Mouse (Mus musculus) brain, embryonic 14.5 days (tissue): ENCODE data around the gene Crtac1.

Experiments used
- CTCF ChIP-seq: fragments of 200-500 bp; IDR thresholded peaks from 2 replicates; pipeline ENCODE4 v1.5.1; 2012; ENCODE audit warnings: inconsistent platforms, mild to moderate bottlenecking, moderate library complexity, borderline replicate concordance; ENCODE audit not compliant: insufficient read depth, insufficient read length; ENCODE audit errors: extremely low read depth
- POLR2A ChIP-seq: fragments of 200-500 bp; IDR thresholded peaks from 2 replicates; pipeline ENCODE4 v1.6.1; 2012; ENCODE audit warnings: mild to moderate bottlenecking, inconsistent platforms, borderline replicate concordance; ENCODE audit not compliant: poor library complexity, insufficient read depth, insufficient read length, severe bottlenecking; ENCODE audit errors: extremely low read depth

GRCm38 (mm10) chr19:42325894-42326293 lies 105.7 kb downstream of the Crtac1 start:
- TF ChIP-seq CTCF (no peak), POLR2A (no peak)
